Mouse (Mus musculus) CD4-positive, CD25-positive, alpha-beta regulatory T cell, adult 2 months (primary cell): ENCODE results near the gene Apobec4.

Experiments used
- DNase-seq: peaks from one replicate; pipeline ENCODE4 v3.0.0-alpha.2; 2012; ENCODE audit warnings: low read depth, low spot score

The Apobec4 gene

DNA sequence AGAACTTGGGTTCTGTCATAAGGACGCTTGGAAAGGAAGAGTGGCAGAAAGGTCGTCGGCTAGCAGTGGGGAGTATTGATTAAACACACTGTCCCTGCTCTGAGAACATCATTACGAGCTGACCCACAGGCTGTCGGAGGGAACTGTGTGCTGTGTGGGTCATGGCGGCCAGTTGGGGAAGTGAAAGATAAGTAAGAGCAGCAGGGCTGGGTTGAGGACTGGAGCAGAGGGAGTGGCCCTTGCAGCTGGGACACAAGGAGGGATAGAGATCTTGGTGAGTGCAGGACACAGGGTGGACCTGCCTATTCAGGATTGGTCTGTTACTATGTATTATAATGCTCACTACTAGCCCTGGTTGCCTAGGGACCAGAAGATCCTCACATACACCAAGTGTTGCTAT, 54.6 kb downstream of the Apobec4 start:
- no peak for DNase-seq
